Mouse (Mus musculus) liver, embryonic 13.5 days (tissue): Measurements from ENCODE around the gene Krtap16-1. TPM values are rescaled to one million over a fixed set of nuclear protein-coding genes. Genes with fewer than 3 reads are reported as not detected.

Source experiments
- ATAC-seq: fragments of 200-750 bp; cut with Nextera tagmentation; 2 replicates; pipeline ENCODE4 v1.8.0; 2017; ENCODE audit warnings: low read depth, mild to moderate bottlenecking, moderate number of reproducible peaks, moderate library complexity
- DNase-seq: peaks from one replicate; pipeline ENCODE4 v3.0.0; 2022
- H3K27ac ChIP-seq: fragments of 300-500 bp; sonication (generic); 2 replicates; pipeline ENCODE4 v1.5.1; 2015; ENCODE audit warnings: moderate library complexity, mild to moderate bottlenecking, inconsistent platforms
- H3K27me3 ChIP-seq: fragments of 300-500 bp; sonication (generic); 2 replicates; pipeline ENCODE4 v1.6.1; 2015; ENCODE audit warnings: mild to moderate bottlenecking, inconsistent platforms
- H3K36me3 ChIP-seq: fragments of 300-500 bp; sonication (generic); 2 replicates; pipeline ENCODE4 v1.6.1; 2015; ENCODE audit warnings: mild to moderate bottlenecking, inconsistent platforms
- H3K4me1 ChIP-seq: fragments of 300-500 bp; sonication (generic); replicated peaks from 2 replicates; pipeline ENCODE4 v1.6.1; 2015; ENCODE audit warnings: inconsistent platforms
- H3K4me2 ChIP-seq: fragments of 300-500 bp; sonication (generic); 2 replicates; pipeline ENCODE4 v1.6.1; 2015; ENCODE audit warnings: inconsistent platforms, mild to moderate bottlenecking, moderate library complexity
- H3K4me3 ChIP-seq: fragments of 300-500 bp; sonication (generic); replicated peaks from 2 replicates; pipeline ENCODE4 v1.5.1; 2015; ENCODE audit warnings: mild to moderate bottlenecking, inconsistent platforms
- H3K9ac ChIP-seq: fragments of 300-500 bp; sonication (generic); 2 replicates; pipeline ENCODE4 v1.6.1; 2015; ENCODE audit warnings: mild to moderate bottlenecking, inconsistent platforms
- H3K9me3 ChIP-seq: fragments of 300-500 bp; sonication (generic); replicated peaks from 2 replicates; pipeline ENCODE4 v1.6.1; 2016; ENCODE audit warnings: inconsistent platforms
- WGBS: fragments of 180-500 bp; shearing (Covaris S2); methylation state at CpG from one replicate; pipeline ENCODE4 v1.1.7; 2015; ENCODE audit not compliant: insufficient replicate concordance; 5-methylcytosine and 5-hydroxymethylcytosine counted together
- polyA plus RNA-seq: library from polyadenylated mRNA; unstranded; fragments of >200 nt; fragmentation: Nextera tagmentation; extraction: Ambion mirVana; gene quantifications from 2 replicates; pipeline ENCODE4 v1.2.1, GENCODE M21; 2015

Krtap16-1 gene
- polyA plus RNA-seq, 1 experiment from 2014 or later: not detected

GRCm38 (mm10) chr11:99994384-99994661, 7.9 kb upstream of the Krtap16-1 start:
- Histone ChIP-seq H3K27ac (no peak overlapping the region), H3K4me1 (no peaks in the 10 kb centered on the region), H3K27me3 (peaks cover 14% of the 10 kb centered on the region), H3K9ac (no peak overlapping the region), H3K4me3 (no peak overlapping the region), H3K4me2 (no peak overlapping the region), H3K9me3 (no peaks in the 10 kb centered on the region), H3K36me3 (no peaks in the 10 kb centered on the region)
- WGBS: 44% methylated on average over 4 of the region's 4 CpGs
- no peak for ATAC-seq
- no peak for DNase-seq

- 31% methylated on average over 26 of the region's 26 CpGs for WGBS
- no peak within 1 kb of the TSS for H3K4me2 ChIP-seq
- ATAC-seq: no peak
Observed at GRCm38 (mm10) chr11:99993620-99994383, 7.4 kb upstream of the Krtap16-1 start, which contains the start of gene Krtap17-1. TSS of gene Krtap17-1 (minus strand) at chr11:99993994.

GRCm38 (mm10) chr11:99990571-99990970, 4.2 kb upstream of the Krtap16-1 start:
- H3K9me3 ChIP-seq: no peaks in the 10 kb centered on the region
- H3K4me1 ChIP-seq: no peaks in the 10 kb centered on the region
- no peak overlapping the region for H3K4me2 ChIP-seq
- H3K4me3 ChIP-seq: no peak overlapping the region
- H3K9ac ChIP-seq: no peak overlapping the region
- H3K27ac ChIP-seq: no peak overlapping the region
- no peak for DNase-seq
- 60% methylated on average over 3 of the region's 3 CpGs for WGBS
- no peak for ATAC-seq
- peaks cover 14% of the 10 kb centered on the region for H3K27me3 ChIP-seq
- no peaks in the 10 kb centered on the region for H3K36me3 ChIP-seq

More at GRCm38 (mm10) chr11:99993620-99994383, 7.4 kb upstream of the Krtap16-1 start, which contains the start of gene Krtap17-1:
- Histone ChIP-seq H3K4me3 (no peak within 1 kb of the TSS), H3K9me3 (no peaks in the 10 kb centered on the region), H3K27me3 (peaks cover 14% of the 10 kb centered on the region), H3K4me1 (no peaks in the 10 kb centered on the region), H3K27ac (no peak within 1 kb of the TSS), H3K9ac (no peak within 1 kb of the TSS), H3K36me3 (no peaks in the 10 kb centered on the region)
- DNase-seq: no peak

- Histone ChIP-seq H3K27ac (no peak overlapping the region), H3K36me3 (no peaks in the 10 kb centered on the region), H3K4me3 (no peak overlapping the region), H3K27me3 (peaks cover 14% of the 10 kb centered on the region), H3K4me2 (no peak overlapping the region), H3K4me1 (no peaks in the 10 kb centered on the region), H3K9ac (no peak overlapping the region), H3K9me3 (no peaks in the 10 kb centered on the region)
- ATAC-seq: no peak
- no peak for DNase-seq
- 50% methylated on average over 6 of the region's 6 CpGs for WGBS
Observed at GRCm38 (mm10) chr11:99989881-99990405, 3.5 kb upstream of the Krtap16-1 start.

GRCm38 (mm10) chr11:99988530-99988929, 2.1 kb upstream of the Krtap16-1 start:
- WGBS: 70% methylated on average over 3 of the region's 3 CpGs
- Histone ChIP-seq H3K4me2 (no peak overlapping the region), H3K4me1 (no peaks in the 10 kb centered on the region), H3K36me3 (no peaks in the 10 kb centered on the region), H3K27me3 (peaks cover 5% of the 10 kb centered on the region), H3K9ac (no peak overlapping the region), H3K27ac (no peak overlapping the region), H3K4me3 (no peak overlapping the region), H3K9me3 (no peaks in the 10 kb centered on the region)
- ATAC-seq (no peak), DNase-seq (no peak)

- Histone ChIP-seq H3K9me3 (no peaks in the 10 kb centered on the region), H3K4me1 (no peaks in the 10 kb centered on the region), H3K27ac (no peak overlapping the region), H3K4me2 (no peak overlapping the region), H3K4me3 (no peak overlapping the region), H3K9ac (no peak overlapping the region), H3K27me3 (no peaks in the 10 kb centered on the region), H3K36me3 (no peaks in the 10 kb centered on the region)
- DNase-seq (no peak), ATAC-seq (no peak)
- WGBS: 71% methylated on average over 20 of the region's 20 CpGs
Observed at GRCm38 (mm10) chr11:99985291-99986092, 905 bp downstream of the Krtap16-1 start.

- no peaks in the 10 kb centered on the region for H3K27me3 ChIP-seq
- H3K4me1 ChIP-seq: no peaks in the 10 kb centered on the region
- DNase-seq: no peak
- no peak overlapping the region for H3K9ac ChIP-seq
- no peak overlapping the region for H3K27ac ChIP-seq
- WGBS: 67% methylated on average over 1 of the region's 1 CpGs
- no peaks in the 10 kb centered on the region for H3K36me3 ChIP-seq
- H3K4me3 ChIP-seq: no peak overlapping the region
- H3K9me3 ChIP-seq: no peaks in the 10 kb centered on the region
- no peak for ATAC-seq
- no peak overlapping the region for H3K4me2 ChIP-seq
Observed at GRCm38 (mm10) chr11:99983442-99983841, 3.0 kb downstream of the Krtap16-1 start.

GRCm38 (mm10) chr11:99982731-99983130, 3.7 kb downstream of the Krtap16-1 start:
- Histone ChIP-seq H3K4me1 (no peaks in the 10 kb centered on the region), H3K4me2 (no peak overlapping the region), H3K9me3 (no peaks in the 10 kb centered on the region), H3K9ac (no peak overlapping the region), H3K27me3 (no peaks in the 10 kb centered on the region), H3K4me3 (no peak overlapping the region), H3K27ac (no peak overlapping the region), H3K36me3 (no peaks in the 10 kb centered on the region)
- WGBS: 67% methylated on average over 9 of the region's 9 CpGs
- ATAC-seq (no peak), DNase-seq (no peak)

GRCm38 (mm10) chr11:99978953-99979352, 7.4 kb downstream of the Krtap16-1 start, which contains the start of gene Krtap29-1:
TSS of gene Krtap29-1 (minus strand) at chr11:99979053.
- no peak for DNase-seq
- 66% methylated on average over 5 of the region's 5 CpGs for WGBS
- no peaks in the 10 kb centered on the region for H3K4me1 ChIP-seq
- H3K9ac ChIP-seq: no peak within 1 kb of the TSS
- H3K27me3 ChIP-seq: no peaks in the 10 kb centered on the region
- no peak within 1 kb of the TSS for H3K27ac ChIP-seq
- H3K36me3 ChIP-seq: no peaks in the 10 kb centered on the region
- H3K4me3 ChIP-seq: no peak within 1 kb of the TSS
- no peak for ATAC-seq
- H3K4me2 ChIP-seq: no peak within 1 kb of the TSS
- H3K9me3 ChIP-seq: no peaks in the 10 kb centered on the region

- Histone ChIP-seq H3K4me1 (no peaks in the 10 kb centered on the region), H3K36me3 (no peaks in the 10 kb centered on the region), H3K4me3 (no peak overlapping the region), H3K9me3 (no peaks in the 10 kb centered on the region), H3K9ac (no peak overlapping the region), H3K27ac (no peak overlapping the region), H3K27me3 (no peaks in the 10 kb centered on the region), H3K4me2 (no peak overlapping the region)
- DNase-seq (no peak), ATAC-seq (no peak)
- WGBS: 35% methylated on average over 2 of the region's 2 CpGs
Observed at GRCm38 (mm10) chr11:99965961-99966360, 20.4 kb downstream of the Krtap16-1 start.

GRCm38 (mm10) chr11:99964213-99964612, 22.2 kb downstream of the Krtap16-1 start:
- Histone ChIP-seq H3K27me3 (no peaks in the 10 kb centered on the region), H3K9me3 (no peaks in the 10 kb centered on the region), H3K4me2 (no peak overlapping the region), H3K9ac (no peak overlapping the region), H3K36me3 (no peaks in the 10 kb centered on the region), H3K4me1 (no peaks in the 10 kb centered on the region), H3K27ac (no peak overlapping the region), H3K4me3 (no peak overlapping the region)
- WGBS: 36% methylated on average over 6 of the region's 6 CpGs
- ATAC-seq (no peak), DNase-seq (no peak)
